Mouse (Mus musculus): ENCODE data around the gene Ankfy1.

Gene Ankfy1

DNA sequence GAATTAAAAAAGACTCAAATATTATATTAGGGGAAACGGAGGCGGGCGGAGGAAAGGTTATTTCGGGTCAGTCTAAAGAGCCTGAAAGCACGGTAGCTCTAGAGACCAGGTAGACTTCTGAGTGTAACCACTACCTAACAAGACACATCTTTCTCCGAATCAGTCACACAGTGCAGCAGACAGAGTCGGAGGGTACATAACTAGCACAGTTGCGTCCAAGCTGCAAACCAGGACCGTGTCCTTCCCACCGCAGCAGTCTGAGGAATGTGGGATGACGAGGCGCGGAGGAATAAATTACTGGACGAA is 105.3 kb downstream of the Ankfy1 start:
- DNase-seq (ENCODE audit: low read depth, low spot score) = no peak

GRCm38 (mm10) chr11:72795455-72796295 is 105.9 kb downstream of the Ankfy1 start, which contains the start of the genes Cyb5d2 and Zzef1:
TSS of gene Cyb5d2 (minus strand) at chr11:72796142.
TSS of gene Zzef1 (plus strand) at chr11:72796226.
- DNase-seq (ENCODE audit: low read depth, low spot score) = peak; percentile 86

GRCm38 (mm10) chr11:72796296-72796687 is 106.5 kb downstream of the Ankfy1 start:
- no peak for DNase-seq (ENCODE audit: low read depth, low spot score)

- no peak for DNase-seq (ENCODE audit: low read depth, low spot score)
These were observed 107.0 kb downstream of the Ankfy1 start for GRCm38 (mm10) chr11:72796773-72797338.

DNA sequence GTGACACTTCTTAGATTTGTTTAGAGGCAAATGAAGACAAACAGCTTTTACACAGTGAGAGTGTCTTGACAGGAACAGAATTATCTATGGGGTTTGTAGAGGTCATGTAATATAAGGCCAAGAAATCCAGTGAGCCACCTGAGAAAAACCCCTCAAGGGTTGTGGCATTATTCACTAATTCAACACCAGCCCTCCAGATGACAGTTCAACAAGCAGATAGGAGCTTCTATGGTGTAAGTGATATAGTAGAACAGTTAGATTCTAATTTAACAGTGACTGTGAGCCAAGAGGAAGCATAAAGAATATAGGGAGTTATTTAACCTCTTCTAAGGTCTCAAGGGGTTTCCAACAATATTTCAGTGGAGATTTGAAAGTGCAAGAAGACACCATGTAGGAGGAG is 108.3 kb downstream of the Ankfy1 start:
- DNase-seq (ENCODE audit: low read depth, low spot score) = no peak

- DNase-seq (ENCODE audit: low read depth, low spot score) = no peak
These were observed 111.4 kb downstream of the Ankfy1 start for GRCm38 (mm10) chr11:72801182-72801581.

- no peak for DNase-seq (ENCODE audit: low read depth, low spot score)
These were observed 113.2 kb downstream of the Ankfy1 start for GRCm38 (mm10) chr11:72803038-72803437.

DNA sequence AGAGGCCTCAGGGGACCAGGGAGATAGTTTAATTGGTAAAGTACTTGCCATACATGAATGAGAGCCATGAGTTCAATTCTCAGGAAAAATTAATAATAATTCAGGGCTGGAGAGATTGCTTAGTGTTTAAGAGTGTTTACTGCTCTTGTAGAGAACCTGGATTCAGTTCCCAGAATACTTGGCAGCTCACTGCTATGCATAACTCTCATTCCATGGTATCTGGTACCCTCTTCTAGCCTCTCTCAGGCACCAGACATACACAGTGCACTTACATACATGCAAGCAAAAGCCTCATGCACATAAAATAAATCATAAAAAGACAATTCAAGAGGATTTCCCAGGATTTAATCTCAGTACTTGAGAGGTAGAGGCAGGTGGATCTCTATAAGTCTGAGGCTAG is 114.8 kb downstream of the Ankfy1 start:
- DNase-seq (ENCODE audit: low read depth, low spot score) = no peak

DNA sequence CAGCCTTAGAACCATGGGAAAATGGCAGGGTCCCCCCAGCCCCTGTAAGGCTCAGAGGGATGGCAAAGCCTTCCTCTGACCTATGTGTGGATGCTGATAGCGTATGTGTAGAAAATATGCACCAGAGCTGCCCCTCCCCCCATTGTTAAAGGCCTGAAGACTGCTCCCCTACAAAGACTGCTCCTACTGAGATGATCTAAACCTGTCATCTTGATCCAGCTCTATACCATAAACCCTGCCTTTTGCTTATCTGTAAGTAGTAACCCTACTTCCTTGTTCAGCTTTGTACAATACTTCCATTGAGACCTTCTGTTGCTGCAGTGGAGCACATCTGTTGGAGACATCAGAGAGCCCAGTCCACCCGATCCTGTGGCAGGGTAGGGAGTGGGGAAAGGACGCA is 115.4 kb downstream of the Ankfy1 start:
- no peak for DNase-seq (ENCODE audit: low read depth, low spot score)

DNA sequence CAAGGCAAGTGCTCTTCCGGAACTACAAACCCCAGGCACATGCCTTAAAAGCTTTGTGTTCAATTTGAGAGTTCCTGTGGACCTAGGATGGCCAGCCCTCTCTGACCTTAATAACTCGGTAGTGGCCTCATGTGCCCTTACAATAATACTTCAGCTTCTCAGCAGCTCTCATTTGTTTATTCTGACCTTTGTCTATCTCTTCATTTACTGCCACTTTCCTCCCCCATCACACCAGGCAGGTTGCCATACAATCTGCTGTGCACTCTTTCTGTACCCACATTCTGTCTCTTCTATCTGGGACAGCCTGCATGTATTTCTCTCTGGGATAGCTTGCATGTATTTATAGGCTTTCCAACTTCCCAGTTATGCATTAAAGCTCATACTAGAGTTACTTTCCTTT is 116.8 kb downstream of the Ankfy1 start:
- DNase-seq (ENCODE audit: low read depth, low spot score) = no peak

DNA sequence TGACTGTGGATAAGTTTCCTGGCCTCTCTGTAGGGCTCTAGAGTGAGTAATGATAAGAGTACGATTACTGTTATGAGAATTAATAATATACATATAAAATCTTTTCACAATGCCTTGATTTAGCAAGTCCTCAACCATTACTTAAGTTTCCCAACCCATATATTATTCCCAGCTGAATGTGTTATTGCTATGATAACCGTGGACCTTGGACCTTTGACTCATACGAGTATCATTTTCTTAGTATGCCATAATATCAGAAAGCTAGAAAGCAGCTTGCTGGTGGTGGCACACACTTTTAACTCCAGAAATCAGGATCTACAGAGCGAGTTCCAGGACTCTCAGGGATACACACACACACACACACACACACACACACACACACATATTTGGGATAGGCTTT is 118.2 kb downstream of the Ankfy1 start:
- no peak for DNase-seq (ENCODE audit: low read depth, low spot score)

GRCm38 (mm10) chr11:72813687-72814086 is 123.9 kb downstream of the Ankfy1 start:
- DNase-seq (ENCODE audit: low read depth, low spot score) = no peak

DNA sequence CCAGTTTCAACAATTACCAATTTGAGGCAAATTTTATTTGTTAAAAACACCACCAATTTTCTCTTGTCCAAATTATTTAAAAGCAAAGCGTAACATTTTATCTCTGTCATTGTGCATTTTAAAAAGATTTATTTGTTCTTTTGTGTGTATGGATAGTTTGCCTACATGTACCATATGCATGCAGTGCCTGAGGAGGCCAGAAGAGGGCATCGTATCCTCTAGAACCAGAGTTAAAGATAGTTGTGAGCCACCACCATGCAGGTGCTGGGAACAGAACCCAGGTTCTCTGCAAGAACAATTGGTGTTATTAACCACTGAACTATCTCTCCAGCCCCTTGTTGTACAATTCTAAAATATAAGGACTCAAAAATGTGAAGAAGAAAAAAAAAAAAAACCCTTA is 124.4 kb downstream of the Ankfy1 start:
- DNase-seq (ENCODE audit: low read depth, low spot score) = no peak

- no peak for DNase-seq (ENCODE audit: low read depth, low spot score)
These were observed 127.1 kb downstream of the Ankfy1 start for GRCm38 (mm10) chr11:72816859-72817258.

DNA sequence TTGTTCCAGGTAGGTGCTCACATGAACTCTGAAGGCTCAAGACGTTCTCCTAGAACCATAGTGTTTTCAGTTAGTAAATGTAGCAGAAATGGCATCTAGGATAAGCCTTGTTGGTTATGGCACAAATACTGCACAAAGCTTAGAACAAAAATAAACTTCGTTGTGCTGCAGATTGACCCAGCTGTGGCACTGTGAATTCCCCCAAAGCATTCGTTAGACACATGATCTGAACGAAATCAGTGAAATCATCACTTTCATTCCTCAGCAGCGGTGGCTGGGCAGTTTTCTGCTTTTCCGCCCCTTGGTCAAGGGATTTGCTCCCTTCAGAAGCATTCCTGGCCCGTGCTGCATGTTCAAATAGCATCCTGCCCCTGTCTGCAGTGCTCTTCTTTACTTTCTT is 128.3 kb downstream of the Ankfy1 start:
- no peak for DNase-seq (ENCODE audit: low read depth, low spot score)

DNA sequence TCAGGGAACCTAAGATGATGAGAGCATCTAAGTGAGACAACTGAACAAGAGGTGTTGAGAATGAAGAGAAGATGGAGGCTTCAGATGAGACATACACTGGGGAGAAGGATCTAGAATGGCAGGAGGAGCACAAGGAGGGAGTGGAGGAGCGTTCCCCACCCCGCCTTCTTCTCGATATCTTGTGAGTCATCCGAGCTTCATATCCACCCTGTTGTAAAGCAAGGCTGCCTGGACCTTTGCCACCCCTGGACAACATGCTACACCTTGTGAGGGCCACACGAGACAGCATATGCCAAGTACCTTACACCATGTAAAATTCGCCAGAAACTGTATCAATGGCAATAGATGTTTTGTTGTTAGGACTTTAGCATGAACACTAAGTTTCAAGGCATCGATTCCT is 131.2 kb downstream of the Ankfy1 start:
- no peak for DNase-seq (ENCODE audit: low read depth, low spot score)

Measured in embryo, embryonic 11.5 days (tissue).